Mouse (Mus musculus) embryonic facial prominence, embryonic 11.5 days (tissue): ENCODE results near the gene Olfr1359. TPM values are rescaled to one million over a fixed set of nuclear protein-coding genes. Genes with fewer than 3 reads are reported as not detected.

Experiments
- ATAC-seq: fragments of 200-750 bp; cut with Nextera tagmentation; replicated peaks from 2 replicates; pipeline ENCODE4 v1.8.0; 2017; ENCODE audit warnings: low read depth; ENCODE audit not compliant: insufficient number of reproducible peaks, low FRiP score, low TSS enrichment
- DNase-seq: peaks from one replicate; pipeline ENCODE4 v3.0.0-alpha.2; 2015; ENCODE audit warnings: low spot score
- H3K27ac ChIP-seq: fragments of 300-500 bp; sonication (generic); replicated peaks from 2 replicates; pipeline ENCODE4 v1.5.1; 2014; ENCODE audit warnings: mild to moderate bottlenecking, low read depth, low read length, control low read depth
- H3K27me3 ChIP-seq: fragments of 300-500 bp; sonication (generic); 2 replicates; pipeline ENCODE4 v1.6.1; 2014; ENCODE audit warnings: mild to moderate bottlenecking, low read length, moderate library complexity, mixed read lengths; ENCODE audit not compliant: control insufficient read depth, insufficient read depth
- H3K36me3 ChIP-seq: fragments of 300-500 bp; sonication (generic); replicated peaks from 2 replicates; pipeline ENCODE4 v1.6.1; 2014; ENCODE audit warnings: low read depth, mild to moderate bottlenecking, low read length, moderate library complexity, mixed read lengths; ENCODE audit not compliant: control insufficient read depth, insufficient read depth
- H3K4me1 ChIP-seq: fragments of 300-500 bp; sonication (generic); 2 replicates; pipeline ENCODE4 v1.6.1; 2014; ENCODE audit warnings: low read length, mixed read lengths; ENCODE audit not compliant: control insufficient read depth, insufficient read depth
- H3K4me2 ChIP-seq: fragments of 300-500 bp; sonication (generic); 2 replicates; pipeline ENCODE4 v1.6.1; 2014; ENCODE audit warnings: low read depth, mild to moderate bottlenecking, control low read depth, low read length, moderate library complexity
- H3K4me3 ChIP-seq: fragments of 300-500 bp; sonication (generic); 2 replicates; pipeline ENCODE4 v1.5.1; 2014; ENCODE audit warnings: low read depth, low read length, control low read depth
- H3K9ac ChIP-seq: fragments of 300-500 bp; sonication (generic); replicated peaks from 2 replicates; pipeline ENCODE4 v1.6.1; 2014; ENCODE audit warnings: mild to moderate bottlenecking, control low read depth, low read length
- H3K9me3 ChIP-seq: fragments of 300-500 bp; sonication (generic); replicated peaks from 2 replicates; pipeline ENCODE4 v1.6.1; 2016; ENCODE audit warnings: mild to moderate bottlenecking, low read length, inconsistent platforms, mixed read lengths; ENCODE audit not compliant: control insufficient read depth
- WGBS: fragments of 180-500 bp; shearing (Covaris S2); extraction: QIAGEN DNeasy Blood & Tissue Kit; methylation state at CpG from one replicate; pipeline ENCODE4 v1.1.7; 2014; 5-methylcytosine and 5-hydroxymethylcytosine counted together
- polyA plus RNA-seq: library from polyadenylated mRNA; unstranded; fragments of >200 nt; fragmentation: Nextera tagmentation; extraction: Ambion mirVana; gene quantifications from 2 replicates; pipeline ENCODE4 v1.2.1, GENCODE M21; 2014

Gene Olfr1359
- not detected in 2 replicates for polyA plus RNA-seq

GRCm38 (mm10) chr13:21697811-21698210 is at the start of gene Olfr1359:
TSS of gene Olfr1359 (plus strand) at chr13:21698111.
- Histone ChIP-seq H3K27me3 (no peaks in the 10 kb centered on the region), H3K9ac (no peak within 1 kb of the TSS), H3K4me2 (no peak within 1 kb of the TSS), H3K36me3 (no peaks in the 10 kb centered on the region), H3K27ac (no peak within 1 kb of the TSS), H3K4me3 (no peak within 1 kb of the TSS), H3K4me1 (no peaks in the 10 kb centered on the region), H3K9me3 (no peaks in the 10 kb centered on the region)
- ATAC-seq (no peak), DNase-seq (no peak)

GRCm38 (mm10) chr13:21663286-21663685 is 34.6 kb upstream of the Olfr1359 start, which contains the start of gene Olfr1361:
TSS of gene Olfr1361 (minus strand) at chr13:21663386.
- ATAC-seq (no peak), DNase-seq (no peak)
- Histone ChIP-seq H3K36me3 (no peaks in the 10 kb centered on the region), H3K27me3 (no peaks in the 10 kb centered on the region), H3K27ac (no peak within 1 kb of the TSS), H3K4me3 (no peak within 1 kb of the TSS), H3K9ac (no peak within 1 kb of the TSS), H3K9me3 (no peaks in the 10 kb centered on the region), H3K4me1 (no peaks in the 10 kb centered on the region), H3K4me2 (no peak within 1 kb of the TSS)
- 62% methylated on average over 2 of the region's 2 CpGs for WGBS

GRCm38 (mm10) chr13:21677305-21677704 is 20.6 kb upstream of the Olfr1359 start, which contains the start of gene Olfr1360:
TSS of gene Olfr1360 (minus strand) at chr13:21677405.
- H3K9me3 ChIP-seq, result no peaks in the 10 kb centered on the region
- no peak within 1 kb of the TSS for H3K9ac ChIP-seq
- H3K27ac ChIP-seq, result no peak within 1 kb of the TSS
- WGBS, result 73% methylated on average over 2 of the region's 2 CpGs
- no peak within 1 kb of the TSS for H3K4me2 ChIP-seq
- H3K36me3 ChIP-seq, result no peaks in the 10 kb centered on the region
- ATAC-seq (no peak), DNase-seq (no peak)
- H3K4me1 ChIP-seq, result no peaks in the 10 kb centered on the region
- H3K27me3 ChIP-seq, result no peaks in the 10 kb centered on the region
- H3K4me3 ChIP-seq, result no peak within 1 kb of the TSS

GRCm38 (mm10) chr13:21706669-21707068 is 8.8 kb downstream of the Olfr1359 start:
- Histone ChIP-seq H3K4me2 (no peak overlapping the region), H3K27me3 (no peaks in the 10 kb centered on the region), H3K4me3 (no peak overlapping the region), H3K27ac (no peak overlapping the region), H3K9ac (no peak overlapping the region), H3K9me3 (no peaks in the 10 kb centered on the region), H3K4me1 (no peaks in the 10 kb centered on the region), H3K36me3 (no peaks in the 10 kb centered on the region)
- WGBS, result 77% methylated on average over 4 of the region's 4 CpGs
- DNase-seq (no peak), ATAC-seq (no peak)

- DNase-seq (peak; percentile 91), ATAC-seq (peak; percentile 79)
- no peaks in the 10 kb centered on the region for H3K9me3 ChIP-seq
- H3K27ac ChIP-seq, result 0 out of 2 replicates have a peak overlapping the region, but pooled peaks have one; percentile 28
- H3K27me3 ChIP-seq, result no peaks in the 10 kb centered on the region
- WGBS, result under 1% methylated on average over 32 of the region's 32 CpGs
- no peaks in the 10 kb centered on the region for H3K36me3 ChIP-seq
- peak overlapping the region; percentile 29; the same call in 1 of the 2 replicates for H3K4me2 ChIP-seq
- H3K9ac ChIP-seq, result peak overlapping the region; percentile 62
- H3K4me3 ChIP-seq, result peak overlapping the region; percentile 55
- H3K4me1 ChIP-seq, result no peaks in the 10 kb centered on the region
These were observed 12.3 kb downstream of the Olfr1359 start for GRCm38 (mm10) chr13:21710031-21710711.

- WGBS, result 3% methylated on average over 22 of the region's 22 CpGs
- H3K4me2 ChIP-seq, result peak overlapping the region; percentile 24
- DNase-seq, result peak; percentile 80
- no peaks in the 10 kb centered on the region for H3K27me3 ChIP-seq
- no peaks in the 10 kb centered on the region for H3K36me3 ChIP-seq
- peak; percentile 68 for ATAC-seq
- peak overlapping the region; percentile 38 for H3K4me3 ChIP-seq
- no peaks in the 10 kb centered on the region for H3K9me3 ChIP-seq
- no peak overlapping the region; the same call in 1 of the 2 replicates for H3K9ac ChIP-seq
- no peak overlapping the region for H3K27ac ChIP-seq
- no peaks in the 10 kb centered on the region for H3K4me1 ChIP-seq
These were observed 13.1 kb downstream of the Olfr1359 start for GRCm38 (mm10) chr13:21710821-21711525.

GRCm38 (mm10) chr13:21711698-21712097 is 13.8 kb downstream of the Olfr1359 start:
- no peaks in the 10 kb centered on the region for H3K9me3 ChIP-seq
- no peak for ATAC-seq
- no peak overlapping the region; the same call in 1 of the 2 replicates for H3K9ac ChIP-seq
- H3K4me2 ChIP-seq, result peak overlapping the region; percentile 24
- DNase-seq, result no peak
- 37% methylated on average over 4 of the region's 4 CpGs for WGBS
- H3K27me3 ChIP-seq, result no peaks in the 10 kb centered on the region
- no peaks in the 10 kb centered on the region for H3K4me1 ChIP-seq
- H3K4me3 ChIP-seq, result peak overlapping the region; percentile 38
- no peaks in the 10 kb centered on the region for H3K36me3 ChIP-seq
- no peak overlapping the region for H3K27ac ChIP-seq

GRCm38 (mm10) chr13:21714725-21715124 is 16.8 kb downstream of the Olfr1359 start:
- no peaks in the 10 kb centered on the region for H3K9me3 ChIP-seq
- H3K36me3 ChIP-seq, result no peaks in the 10 kb centered on the region
- H3K27me3 ChIP-seq, result no peaks in the 10 kb centered on the region
- peak overlapping the region; percentile 70 for H3K4me2 ChIP-seq
- 1% methylated on average over 7 of the region's 7 CpGs for WGBS
- ATAC-seq (no peak), DNase-seq (peak; percentile 81)
- H3K9ac ChIP-seq, result peak overlapping the region; percentile 73
- H3K4me3 ChIP-seq, result peak overlapping the region; percentile 50
- no peaks in the 10 kb centered on the region for H3K4me1 ChIP-seq
- peak overlapping the region; percentile 86 for H3K27ac ChIP-seq
